Mouse (Mus musculus) brown adipose tissue, adult 24 weeks (tissue): ENCODE data around the gene Rbm26. TPM values are rescaled to one million over a fixed set of nuclear protein-coding genes. Genes with fewer than 3 reads are reported as not detected.

Experiments
- H3K27ac ChIP-seq: fragments of 200-500 bp; replicated peaks from 2 replicates; pipeline ENCODE4 v1.5.1; 2012; ENCODE audit warnings: low read depth, mild to moderate bottlenecking, low read length
- H3K4me1 ChIP-seq: fragments of 200-500 bp; 2 replicates; pipeline ENCODE4 v1.6.1; 2012; ENCODE audit warnings: low read length, mixed read lengths; ENCODE audit not compliant: control insufficient read depth, insufficient read depth, insufficient read length
- H3K4me3 ChIP-seq: fragments of 200-500 bp; 2 replicates; pipeline ENCODE4 v1.5.1; 2012; ENCODE audit warnings: low read depth, mild to moderate bottlenecking, low read length, moderate library complexity; ENCODE audit not compliant: insufficient read depth
- polyA plus RNA-seq: library from polyadenylated mRNA; stranded (reverse); fragments of >200 nt; gene quantifications from 2 replicates; pipeline ENCODE4 v1.2.4, GENCODE M21; 2012; ENCODE audit not compliant: missing spikeins, insufficient read depth, insufficient read length

Rbm26 gene
- polyA plus RNA-seq, 1 experiment: 11.1 TPM

DNA sequence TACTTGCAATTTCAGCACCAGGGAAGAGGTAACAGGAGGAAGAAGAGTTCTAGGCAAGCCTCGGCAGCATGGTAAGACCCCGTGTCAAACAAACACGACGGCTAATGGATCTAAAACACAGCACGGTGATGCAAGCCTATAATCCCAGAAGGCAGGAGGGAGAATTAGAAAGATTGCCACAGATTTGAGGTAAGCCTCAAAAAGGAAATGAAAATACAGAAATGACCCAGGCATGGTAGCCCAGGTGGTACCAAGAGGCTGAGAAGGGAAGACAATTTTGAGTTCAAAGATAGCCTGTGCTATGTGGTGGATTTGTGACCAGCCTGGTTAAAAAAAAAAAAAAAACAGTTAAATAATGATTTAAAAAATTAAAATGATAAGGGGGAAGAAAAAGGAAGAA, 109.1 kb downstream of the Rbm26 start:
- no peak overlapping the region for H3K4me3 ChIP-seq
- H3K4me1 ChIP-seq: no peaks in the 10 kb centered on the region
- no peak overlapping the region for H3K27ac ChIP-seq

DNA sequence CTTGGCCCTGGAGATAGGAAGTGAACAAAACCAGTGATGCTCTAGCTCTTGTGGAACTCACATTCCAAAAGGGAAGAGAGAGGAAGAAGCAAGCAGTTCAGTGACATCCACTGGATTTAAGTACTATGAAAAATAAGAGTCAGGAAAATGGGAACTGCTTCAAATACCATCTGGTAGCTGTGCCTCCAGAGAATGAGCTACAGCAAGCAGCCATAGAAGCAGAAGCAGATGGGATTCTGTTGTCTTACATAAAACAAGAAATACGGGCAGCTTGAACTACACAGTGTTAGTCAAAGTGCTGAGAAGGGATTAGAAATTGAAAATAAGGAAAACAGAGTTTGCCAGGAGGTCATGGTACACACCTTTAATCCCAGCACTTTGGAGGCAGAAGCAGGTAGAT, 112.9 kb downstream of the Rbm26 start:
- H3K4me1 ChIP-seq: no peaks in the 10 kb centered on the region
- no peak overlapping the region for H3K4me3 ChIP-seq
- H3K27ac ChIP-seq: no peak overlapping the region

DNA sequence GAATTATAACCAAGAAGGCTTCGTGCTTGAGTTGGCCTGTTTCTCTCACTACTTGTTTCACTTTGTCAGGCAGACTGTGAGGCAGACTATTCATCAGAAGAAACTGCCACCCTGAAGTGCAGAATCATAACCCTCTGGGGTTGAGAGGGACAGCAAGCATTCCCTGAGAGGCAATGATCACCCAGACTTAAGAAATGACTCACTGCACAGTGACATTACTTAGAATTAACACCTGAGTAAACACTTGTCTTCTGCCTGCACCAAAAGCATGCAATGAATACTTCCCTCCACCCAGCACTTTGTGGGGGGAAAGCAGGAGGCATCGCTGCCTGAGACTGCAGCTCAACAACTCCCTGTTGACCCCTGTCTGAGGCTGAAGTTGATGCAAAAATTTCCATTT, 115.9 kb downstream of the Rbm26 start:
- H3K4me3 ChIP-seq: no peak overlapping the region
- no peaks in the 10 kb centered on the region for H3K4me1 ChIP-seq
- H3K27ac ChIP-seq: no peak overlapping the region

DNA sequence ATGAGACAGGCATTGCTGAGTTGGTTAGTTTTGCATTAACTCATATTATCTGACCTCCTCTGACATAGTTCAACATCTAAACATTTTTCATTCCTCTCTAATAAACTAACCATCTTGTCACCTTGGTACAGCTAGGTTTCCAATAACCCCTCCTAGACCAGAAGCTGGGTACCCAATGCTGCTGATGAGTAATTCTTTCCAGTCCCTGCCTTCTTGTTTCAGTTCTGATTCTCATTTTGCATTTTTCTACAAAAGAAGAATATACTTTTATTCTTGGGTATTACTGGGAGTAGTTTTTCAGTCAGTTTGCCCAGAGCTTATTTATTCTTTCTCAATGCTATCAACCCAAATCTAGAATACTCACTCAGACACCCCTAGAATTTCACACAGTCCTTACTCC, 119.2 kb downstream of the Rbm26 start:
- Histone ChIP-seq H3K4me3 (no peak overlapping the region), H3K27ac (no peak overlapping the region), H3K4me1 (no peaks in the 10 kb centered on the region)

Other genes starting within 250 kb of the Rbm26 start
- gene Ndfip2, start 81.2 kb upstream of the Rbm26 start, polyA plus RNA-seq: 23.4 and 24.0 TPM in 2 replicates